Mouse (Mus musculus) heart, postnatal 36 days (tissue): Measurements from ENCODE around the gene Rps8. TPM values are rescaled to one million over a fixed set of nuclear protein-coding genes. Genes with fewer than 3 reads are reported as not detected.

Source experiments
- DNase-seq, 2 experiments: peaks; one replicate each; pipeline ENCODE4 v3.0.0; 2021 to 2022
- intact Hi-C: fragments of 180-260 bp; cut with DNase I; formaldehyde crosslinking; loops from one replicate; pipeline ENCODE4 v1.15.1; 2025
- total RNA-seq, 2 experiments: library from RNA; stranded (reverse); gene quantifications; 2 replicates each; pipeline ENCODE4 v1.2.3; 2021

The Rps8 gene
- total RNA-seq, 2 experiments from 2014 or later, result 550 to 602 TPM

DNA sequence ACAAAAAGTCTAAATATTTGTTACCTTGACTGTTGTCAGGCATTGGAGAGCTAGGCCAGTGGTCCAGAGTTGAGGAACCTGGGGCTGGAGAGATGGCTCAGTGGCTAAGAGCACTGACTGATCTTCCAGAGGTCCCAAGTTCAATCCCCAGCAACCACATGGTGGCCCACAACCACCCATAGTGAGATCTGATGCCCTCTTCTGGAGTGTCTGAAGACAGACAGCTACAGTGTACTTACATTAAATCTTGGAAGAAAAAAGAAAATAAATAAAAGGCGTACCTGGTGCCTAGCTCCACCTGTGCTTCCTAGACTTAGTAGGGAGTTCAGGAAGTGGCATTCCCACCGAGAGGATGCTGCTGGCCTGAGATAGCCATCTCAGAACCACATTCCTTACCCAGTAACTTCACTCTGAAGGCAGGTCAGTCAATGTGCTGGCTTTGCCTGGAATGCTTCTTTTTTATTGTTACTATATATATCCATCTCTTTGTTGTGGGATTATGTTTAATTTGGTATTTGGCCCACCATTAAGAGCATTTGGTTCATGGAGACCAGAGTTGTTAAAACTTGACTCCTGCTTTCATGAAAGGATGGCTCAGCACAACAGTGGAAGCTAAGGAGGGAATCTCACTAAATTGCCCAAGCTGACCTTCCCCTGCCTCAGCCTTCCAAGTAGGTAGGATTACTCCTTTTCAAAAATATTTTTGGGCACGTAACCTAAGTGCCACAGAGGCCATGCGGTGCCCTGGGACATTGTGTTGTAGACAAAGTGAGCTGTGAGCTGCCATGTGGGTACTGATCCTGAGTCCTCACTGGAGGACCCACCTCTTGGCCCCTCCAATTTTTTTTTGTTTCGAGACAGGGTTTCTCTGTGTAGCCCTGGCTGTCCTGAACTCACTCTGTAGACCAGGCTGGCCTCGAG lies 6.5 kb downstream of the Rps8 start:
- DNase-seq, result no peak
- intact Hi-C loops, result no loop called here

GRCm38 (mm10) chr4:117148815-117149214 lies 7.2 kb downstream of the Rps8 start:
- intact Hi-C loops, result no loop called here
- no peak for DNase-seq

- no peak for DNase-seq
- intact Hi-C loops, result no loop called here
These were observed 7.9 kb downstream of the Rps8 start for GRCm38 (mm10) chr4:117148047-117148713.

DNA sequence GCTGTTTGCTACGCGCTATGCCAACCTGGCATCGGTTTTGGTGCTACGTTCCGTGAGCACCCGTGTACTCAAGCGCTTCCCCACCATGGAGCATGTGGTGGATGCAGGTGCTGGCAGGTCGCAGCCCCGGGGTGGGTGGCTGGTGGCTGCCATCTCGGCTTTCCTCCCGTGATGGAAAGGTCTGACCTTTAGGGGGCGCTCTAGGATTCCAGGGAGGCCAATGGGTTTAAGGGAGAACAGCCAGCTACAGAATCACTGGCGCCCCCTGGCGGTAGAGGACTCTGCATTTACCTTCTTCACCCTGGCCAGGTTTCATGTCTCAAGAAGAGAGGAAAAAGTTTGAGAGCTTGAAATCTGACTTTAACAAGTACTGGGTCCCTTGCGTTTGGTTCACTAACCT lies 9.9 kb downstream of the Rps8 start:
- intact Hi-C loops, result no loop called here
- DNase-seq, result peak; percentile 75 to 83

- no peak for DNase-seq
- intact Hi-C loops, result no loop called here
These were observed 10.8 kb downstream of the Rps8 start for GRCm38 (mm10) chr4:117145248-117145647.

GRCm38 (mm10) chr4:117143023-117143422 lies 13.0 kb downstream of the Rps8 start:
- intact Hi-C loops, result no loop called here
- DNase-seq, result no peak

DNA sequence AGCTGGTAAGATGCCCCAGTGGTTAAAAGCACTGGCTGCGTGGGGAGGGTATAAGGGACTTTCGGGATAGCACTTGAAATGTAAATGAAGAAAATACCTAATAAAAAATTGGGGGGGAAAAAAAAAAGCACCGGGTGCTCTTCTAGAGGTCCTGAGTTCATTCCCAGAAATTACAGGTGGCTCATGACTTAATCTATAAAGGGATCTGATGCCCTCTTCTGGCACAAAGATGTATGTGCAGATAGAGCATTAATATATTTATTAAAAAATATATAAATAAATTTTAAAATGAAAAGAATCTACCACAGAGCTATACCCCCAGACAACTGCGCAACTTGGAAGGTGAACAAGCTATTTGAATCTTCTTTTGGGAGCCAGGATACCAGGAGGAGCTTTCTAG lies 15.4 kb downstream of the Rps8 start:
- DNase-seq, result no peak

DNA sequence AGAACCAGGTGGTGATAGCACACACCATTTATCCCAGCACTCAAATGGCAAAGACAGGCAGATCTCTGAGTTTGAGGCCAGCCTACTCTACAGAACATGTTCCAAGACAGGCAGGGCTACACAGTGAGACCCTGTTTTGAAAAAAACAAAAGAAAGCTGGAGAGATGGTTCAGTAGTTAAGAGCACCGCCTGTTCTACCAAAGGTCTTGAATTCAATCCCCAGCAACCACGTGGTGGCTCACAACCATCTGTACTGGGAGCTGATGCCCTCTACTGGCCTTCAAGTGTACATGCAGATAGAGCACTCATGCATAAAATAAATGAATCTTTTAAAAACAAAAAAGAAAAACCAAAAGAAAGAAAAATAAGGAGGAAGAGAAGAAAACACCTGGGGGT lies 16.8 kb downstream of the Rps8 start:
- intact Hi-C loops, result loop anchor here (2.0 to 5.0 kb wide), 3 partner anchors 18 to 312 kb away; no protein-coding TSS in a partner anchor
- DNase-seq, result peak in 1 of 2 experiments; percentile 34

More for the DNA sequence above, 15.4 kb downstream of the Rps8 start:
- intact Hi-C loops, result loop anchor here (2.0 kb wide), 1 partner anchor 138 kb away; no protein-coding TSS in a partner anchor

GRCm38 (mm10) chr4:117138295-117139216 lies 17.5 kb downstream of the Rps8 start:
- DNase-seq, result no peak
- intact Hi-C loops, result loop anchor here (2.0 to 5.0 kb wide), 3 partner anchors 18 to 311 kb away; no protein-coding TSS in a partner anchor

GRCm38 (mm10) chr4:117136034-117136433 lies 20.0 kb downstream of the Rps8 start:
- no peak for DNase-seq
- intact Hi-C loops, result loop anchor here (5.0 kb wide), 1 partner anchor 309 kb away; no protein-coding TSS in a partner anchor

DNA sequence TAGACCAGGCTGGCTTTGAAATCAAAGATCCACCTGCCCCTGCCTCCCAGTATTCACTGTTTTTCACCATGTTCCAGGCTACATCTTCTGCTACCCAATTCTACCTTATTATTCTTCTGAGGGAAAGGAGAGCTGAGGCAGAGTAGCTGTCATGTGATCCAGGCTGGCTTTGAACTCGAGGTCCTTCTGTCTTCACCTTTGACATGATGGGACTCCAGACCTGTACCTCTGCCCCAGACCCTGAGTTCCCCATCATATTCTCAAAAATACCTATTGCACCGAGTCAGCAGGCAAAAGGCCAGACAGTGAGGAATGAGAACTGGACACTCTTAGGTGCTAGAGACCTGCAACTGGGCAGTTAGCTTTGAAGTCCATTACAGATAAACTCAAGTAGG lies 21.4 kb downstream of the Rps8 start:
- DNase-seq, result no peak
- intact Hi-C loops, result loop anchor here (2.0 kb wide), 1 partner anchor 140 kb away; the partner anchor contains the start of genes Hectd3 and Urod

DNA sequence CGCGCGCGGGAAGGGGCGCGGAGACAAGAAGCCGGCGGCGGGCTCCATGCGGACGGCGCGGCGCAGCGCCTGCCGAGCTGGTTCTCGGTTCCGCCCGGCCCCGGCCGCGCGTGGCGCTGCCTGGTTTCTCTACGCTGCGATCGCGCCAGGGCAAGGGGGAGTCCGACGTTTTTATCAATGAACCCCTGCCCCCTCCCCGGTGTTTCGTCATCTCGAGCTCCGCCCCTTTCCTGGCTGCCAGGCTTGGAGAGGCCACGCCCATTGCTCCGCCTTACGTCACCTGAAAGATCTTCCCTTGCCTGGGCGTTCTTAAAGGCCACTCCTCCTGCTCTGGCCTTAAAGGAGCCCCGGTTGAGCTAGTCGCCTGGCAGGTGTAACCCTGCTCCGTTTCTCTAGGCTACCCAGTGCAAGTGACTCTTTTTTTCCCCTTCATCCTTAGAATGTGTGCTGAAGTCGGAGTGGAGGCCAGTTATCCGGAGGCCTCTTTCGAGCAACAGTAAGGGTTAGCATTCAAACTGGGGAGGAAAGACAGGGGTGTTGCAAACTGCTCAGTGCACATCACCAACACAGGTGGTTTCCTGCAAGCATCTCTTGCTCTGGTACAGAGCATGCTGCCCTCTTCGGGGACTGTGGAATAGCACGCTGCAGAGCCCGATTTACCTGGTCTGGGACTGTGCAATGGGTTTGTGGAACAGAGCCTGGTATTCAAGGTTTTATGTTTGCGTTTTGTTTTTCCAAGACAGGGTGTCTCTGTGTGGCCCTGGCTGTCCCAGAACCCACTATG lies 22.0 kb downstream of the Rps8 start, which contains the start of gene Plk3:
Gene Plk3 (minus strand): TSS at position 147 of the 784 bp plus-strand sequence.
- DNase-seq, result peak; percentile 98
- intact Hi-C loops, result loop anchor here (2.0 kb wide), 1 partner anchor 139 kb away; the partner anchor contains the start of genes Hectd3 and Urod

DNA sequence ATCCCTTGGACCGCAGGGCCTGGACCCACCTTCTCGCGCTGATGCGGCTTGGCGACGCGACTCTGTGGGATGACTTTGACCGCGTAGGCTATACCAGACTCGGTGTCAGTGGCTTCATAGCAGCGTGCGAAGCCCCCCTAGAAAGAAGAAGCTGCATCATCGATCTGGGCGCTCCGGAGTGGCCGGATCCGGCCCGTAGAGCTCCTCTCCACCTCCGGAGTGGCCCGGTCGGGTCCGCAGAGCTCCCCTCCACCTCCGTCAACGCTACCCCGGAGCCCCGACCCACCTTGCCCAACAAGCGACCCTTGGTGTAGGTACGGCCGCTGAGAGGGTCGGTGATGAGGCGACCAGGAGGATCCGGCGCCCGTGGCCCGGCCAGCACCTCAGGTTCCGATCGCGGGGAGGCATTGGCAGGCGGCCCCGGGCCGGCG lies 22.7 kb downstream of the Rps8 start:
- peak; percentile 21 to 24 for DNase-seq
- intact Hi-C loops, result no loop called here

GRCm38 (mm10) chr4:117132794-117133143 lies 23.3 kb downstream of the Rps8 start:
- no peak for DNase-seq
- intact Hi-C loops, result no loop called here

GRCm38 (mm10) chr4:117131890-117132793 lies 23.9 kb downstream of the Rps8 start:
- DNase-seq, result no peak
- intact Hi-C loops, result no loop called here

GRCm38 (mm10) chr4:117131198-117131597 lies 24.8 kb downstream of the Rps8 start:
- intact Hi-C loops, result no loop called here

DNA sequence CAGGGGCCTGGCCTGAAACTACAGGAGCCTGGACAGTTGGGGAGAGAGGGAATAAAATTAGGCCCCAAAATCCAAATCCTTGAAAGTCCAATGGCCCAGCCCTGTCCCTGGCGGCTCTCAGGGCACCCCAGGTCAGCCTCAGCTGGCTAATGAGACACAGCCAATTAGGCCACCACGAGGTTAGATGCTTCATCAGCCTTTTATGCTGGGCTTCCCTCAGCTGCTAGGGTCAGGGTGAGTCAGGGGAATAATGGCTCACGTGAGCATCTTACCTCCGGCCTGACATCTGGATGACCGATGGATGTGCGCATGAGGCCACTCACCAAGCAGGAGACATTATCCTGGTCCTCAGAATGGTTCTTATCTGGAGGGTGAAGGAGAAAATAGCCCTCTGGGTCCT lies 25.3 kb downstream of the Rps8 start:
- no peak for DNase-seq
- intact Hi-C loops, result no loop called here

More at GRCm38 (mm10) chr4:117131198-117131597, 24.8 kb downstream of the Rps8 start:
- no peak for DNase-seq

DNA sequence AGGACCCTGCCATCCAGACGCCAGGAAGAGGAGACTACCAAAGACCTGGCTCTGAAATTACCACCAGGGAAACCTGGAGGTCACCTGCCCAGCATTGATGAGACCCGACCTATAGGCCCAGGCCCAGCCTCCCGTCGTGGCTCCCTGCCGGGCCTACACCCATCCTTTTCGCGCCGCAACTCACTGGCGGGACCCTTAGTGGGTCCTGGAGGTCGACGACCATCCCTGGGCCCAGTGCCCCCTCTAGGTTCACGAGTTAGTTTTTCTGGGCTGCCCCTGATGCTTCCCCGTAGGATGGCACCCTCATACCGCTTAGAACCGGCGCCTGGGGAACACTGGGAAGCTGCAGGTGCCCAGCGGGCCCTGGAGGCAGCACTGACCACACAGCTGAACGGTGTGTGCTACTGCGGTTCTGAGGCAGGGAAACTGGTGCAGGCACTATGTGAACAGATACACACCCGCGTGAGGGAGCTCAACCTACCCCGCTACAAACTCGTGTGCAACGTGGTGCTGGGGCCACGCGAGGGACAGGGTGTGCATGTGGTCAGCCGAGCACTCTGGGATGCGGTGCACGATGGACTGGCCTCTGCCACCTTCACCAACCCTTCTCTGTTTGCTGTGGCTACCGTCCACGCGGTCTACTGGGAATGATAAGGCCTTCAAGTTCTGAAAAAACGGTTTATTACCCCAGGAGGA lies 27.9 kb downstream of the Rps8 start:
- intact Hi-C loops, result no loop called here
- DNase-seq, result no peak
